Mouse (Mus musculus): Measurements from ENCODE around the gene Hfm1.

GRCm38 (mm10) chr5:106847045-106847444, 79.1 kb downstream of the Hfm1 start:
- no peak for TF ChIP-seq CHD2 (IDR thresholded peaks at IDR 0.05; ENCODE audit: low read depth, low read length)
- TF ChIP-seq HCFC1 (IDR thresholded peaks at IDR 0.05; ENCODE audit: borderline replicate concordance, insufficient read depth, low read length): no peak
- no peak for TF ChIP-seq ZC3H11A (IDR thresholded peaks at IDR 0.05; ENCODE audit: borderline replicate concordance, low read depth, low read length)
- TF ChIP-seq ZNF384 (IDR thresholded peaks at IDR 0.05; ENCODE audit: low read depth, low read length): no peak

All from ES-E14 (cell line).